Mouse (Mus musculus) ovary, postnatal 10 days (tissue): ENCODE data around the gene Gon4l.
"Not testable (repeated sequence)": the region's sequence is repeated elsewhere in the genome, so short reads cannot be mapped to it uniquely, and the experiment has no call there.

ENCODE experiments used
- DNase-seq: peaks from one replicate; pipeline ENCODE4 v3.0.0; 2022; ENCODE audit warnings: low spot score

Gon4l gene

GRCm38 (mm10) chr3:88834951-88835491 lies at the start of gene Gon4l:
TSS of gene Gon4l (plus strand) at chr3:88835231.
- not testable (repeated sequence) for DNase-seq

- DNase-seq, result not testable (repeated sequence)
Measured at GRCm38 (mm10) chr3:88786323-88786722, 48.7 kb upstream of the Gon4l start.

GRCm38 (mm10) chr3:88786805-88787204 lies 48.2 kb upstream of the Gon4l start:
- DNase-seq, result not testable (repeated sequence)

GRCm38 (mm10) chr3:88788033-88788432 lies 47.0 kb upstream of the Gon4l start:
- not testable (repeated sequence) for DNase-seq

GRCm38 (mm10) chr3:88797507-88797906 lies 37.5 kb upstream of the Gon4l start:
- DNase-seq, result not testable (repeated sequence)

GRCm38 (mm10) chr3:88803910-88804540 lies 31.0 kb upstream of the Gon4l start:
- DNase-seq, result no peak

GRCm38 (mm10) chr3:88825710-88826109 lies 9.3 kb upstream of the Gon4l start:
- no peak for DNase-seq

- no peak for DNase-seq
Measured at GRCm38 (mm10) chr3:88827231-88827630, 7.8 kb upstream of the Gon4l start.

GRCm38 (mm10) chr3:88831177-88832121 lies 3.6 kb upstream of the Gon4l start:
- not testable (repeated sequence) for DNase-seq

GRCm38 (mm10) chr3:88832388-88832787 lies 2.6 kb upstream of the Gon4l start:
- not testable (repeated sequence) for DNase-seq

GRCm38 (mm10) chr3:88849172-88849571 lies 14.1 kb downstream of the Gon4l start:
- no peak for DNase-seq

- no peak for DNase-seq
Measured at GRCm38 (mm10) chr3:88855837-88856236, 20.8 kb downstream of the Gon4l start.

GRCm38 (mm10) chr3:88862129-88862528 lies 27.1 kb downstream of the Gon4l start:
- no peak for DNase-seq

- DNase-seq, result not testable (repeated sequence)
Measured at GRCm38 (mm10) chr3:88866735-88867134, 31.7 kb downstream of the Gon4l start.

GRCm38 (mm10) chr3:88867177-88867576 lies 32.1 kb downstream of the Gon4l start:
- DNase-seq, result not testable (repeated sequence)

GRCm38 (mm10) chr3:88868449-88868848 lies 33.4 kb downstream of the Gon4l start:
- not testable (repeated sequence) for DNase-seq

GRCm38 (mm10) chr3:88882536-88882935 lies 47.5 kb downstream of the Gon4l start:
- DNase-seq, result not testable (repeated sequence)

- DNase-seq, result not testable (repeated sequence)
Measured at GRCm38 (mm10) chr3:88893011-88893410, 58.0 kb downstream of the Gon4l start.

GRCm38 (mm10) chr3:88904803-88905202 lies 69.8 kb downstream of the Gon4l start:
- DNase-seq, result no peak

- no peak for DNase-seq
Measured at GRCm38 (mm10) chr3:88905209-88905608, 70.2 kb downstream of the Gon4l start.

- no peak for DNase-seq
Measured at GRCm38 (mm10) chr3:88905741-88906140, 70.7 kb downstream of the Gon4l start.

GRCm38 (mm10) chr3:88906393-88907159 lies 71.5 kb downstream of the Gon4l start:
- no peak for DNase-seq
